Mouse (Mus musculus): ENCODE results near the gene Tnni3.

GRCm38 (mm10) chr7:4513829-4514712 is 10.0 kb downstream of the Tnni3 start:
- TF ChIP-seq POLR2A (IDR thresholded peaks at IDR 0.05; ENCODE audit: low read depth, low read length), result no peak
- TF ChIP-seq CTCF (conservative IDR thresholded peaks at IDR 0.05; ENCODE audit: insufficient read depth, insufficient read length, low read depth, low read length), result no peak

Data from kidney, adult 2 months (tissue).